Mouse (Mus musculus) gastrocnemius, postnatal 14 days (tissue): ENCODE data around the gene Mettl24. TPM values are rescaled to one million over a fixed set of nuclear protein-coding genes. Genes with fewer than 3 reads are reported as not detected.

Experiments
- DNase-seq: peaks from one replicate; pipeline ENCODE4 v3.0.0; 2021; ENCODE audit warnings: mixed read lengths
- intact Hi-C: fragments of 180-260 bp; cut with DNase I; formaldehyde crosslinking; loops from one replicate; pipeline ENCODE4 v1.15.1; 2025; ENCODE audit warnings: low total_unique reads
- long read RNA-seq, 2 experiments: library from polyadenylated mRNA; stranded (forward); transcript quantifications; one replicate each; pipeline ENCODE4 v2.0.0; 2021
- total RNA-seq, 2 experiments: library from RNA; stranded (reverse); gene quantifications; 2 replicates each; pipeline ENCODE4 v1.2.3; 2021

The Mettl24 gene
- total RNA-seq = 1 to 10 TPM in 1 of 2 experiments, under 1 TPM in 1; 0.88 to 1.1 TPM
- long read RNA-seq, experiment 1, partial matches to known transcripts = 0 of 1 reads
- long read RNA-seq, experiment 1, other reads (novel, unspliced or antisense) = 1 of 1 reads
- long read RNA-seq, experiment 2, partial matches to known transcripts = 0 of 1 reads
- long read RNA-seq, experiment 2, other reads (novel, unspliced or antisense) = 0 of 1 reads

- intact Hi-C loops = no loop called here
- peak; percentile 77 for DNase-seq
Observed at GRCm38 (mm10) chr10:40683092-40683867, at the start of gene Mettl24. Mettl24 (plus strand) TSS chr10:40683282.

GRCm38 (mm10) chr10:40637331-40637730 lies 45.8 kb upstream of the Mettl24 start:
- intact Hi-C loops = no loop called here
- no peak for DNase-seq

- intact Hi-C loops = no loop called here
- no peak for DNase-seq
Observed at GRCm38 (mm10) chr10:40638276-40638675, 44.8 kb upstream of the Mettl24 start.

GRCm38 (mm10) chr10:40638823-40639819 lies 44.0 kb upstream of the Mettl24 start:
- intact Hi-C loops = no loop called here

GRCm38 (mm10) chr10:40640406-40640805 lies 42.7 kb upstream of the Mettl24 start:
- intact Hi-C loops = no loop called here
- no peak for DNase-seq

More at GRCm38 (mm10) chr10:40638823-40639819, 44.0 kb upstream of the Mettl24 start:
- DNase-seq = no peak

GRCm38 (mm10) chr10:40641901-40642300 lies 41.2 kb upstream of the Mettl24 start:
- intact Hi-C loops = no loop called here
- no peak for DNase-seq

GRCm38 (mm10) chr10:40643126-40643525 lies 40.0 kb upstream of the Mettl24 start:
- intact Hi-C loops = no loop called here
- DNase-seq = no peak

- no peak for DNase-seq
- intact Hi-C loops = no loop called here
Observed at GRCm38 (mm10) chr10:40644456-40644855, 38.6 kb upstream of the Mettl24 start.

- no peak for DNase-seq
- intact Hi-C loops = no loop called here
Observed at GRCm38 (mm10) chr10:40645346-40645745, 37.7 kb upstream of the Mettl24 start.

- DNase-seq = no peak
- intact Hi-C loops = no loop called here
Observed at GRCm38 (mm10) chr10:40648776-40649175, 34.3 kb upstream of the Mettl24 start.

GRCm38 (mm10) chr10:40649634-40650033 lies 33.4 kb upstream of the Mettl24 start:
- intact Hi-C loops = no loop called here
- DNase-seq = no peak

GRCm38 (mm10) chr10:40651676-40652075 lies 31.4 kb upstream of the Mettl24 start:
- intact Hi-C loops = no loop called here
- DNase-seq = no peak

GRCm38 (mm10) chr10:40665270-40665669 lies 17.8 kb upstream of the Mettl24 start:
- intact Hi-C loops = no loop called here
- no peak for DNase-seq

- intact Hi-C loops = no loop called here
- DNase-seq = no peak
Observed at GRCm38 (mm10) chr10:40666943-40667342, 16.1 kb upstream of the Mettl24 start.

GRCm38 (mm10) chr10:40668640-40669039 lies 14.4 kb upstream of the Mettl24 start:
- intact Hi-C loops = no loop called here
- DNase-seq = no peak

- no peak for DNase-seq
- intact Hi-C loops = no loop called here
Observed at GRCm38 (mm10) chr10:40672587-40673296, 10.3 kb upstream of the Mettl24 start.

GRCm38 (mm10) chr10:40673297-40673665 lies 9.8 kb upstream of the Mettl24 start:
- no peak for DNase-seq
- intact Hi-C loops = no loop called here

GRCm38 (mm10) chr10:40674151-40674550 lies 8.9 kb upstream of the Mettl24 start:
- intact Hi-C loops = no loop called here
- no peak for DNase-seq

GRCm38 (mm10) chr10:40675921-40676320 lies 7.2 kb upstream of the Mettl24 start:
- no peak for DNase-seq
- intact Hi-C loops = no loop called here
